In the genomic region with DNA sequence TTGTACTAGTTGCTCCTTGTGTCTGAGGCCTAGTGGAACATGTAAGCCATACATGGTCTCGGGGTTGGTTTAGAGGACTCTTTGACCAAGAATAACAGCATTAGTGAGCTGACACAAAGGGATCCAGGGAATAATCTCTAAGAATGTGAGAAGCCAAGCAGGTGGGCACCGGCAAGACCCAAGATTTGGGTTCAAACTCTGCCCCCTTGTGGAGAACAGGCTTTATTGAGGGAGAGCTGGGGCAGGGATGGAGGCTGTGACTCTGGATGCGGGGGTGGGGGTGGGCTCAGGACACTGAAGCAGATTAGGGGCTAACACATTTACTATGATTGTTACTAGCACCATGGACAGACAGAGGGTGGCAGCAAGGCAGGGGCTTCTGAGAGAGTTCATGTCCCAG, we compare ENCODE assay signal across 28 mouse cellular contexts. TPM values are rescaled to one million over a fixed set of nuclear protein-coding genes. Genes with fewer than 3 reads are reported as not detected.
DNase-seq lines count a peak whose midpoint lies in the region; ATAC-seq and TF ChIP-seq lines count a peak whose summit lies in the region.
"Had no signal": no experiment of that assay in that cellular context is flagged by ENCODE, and none has a peak within 500 bp of the region (broad histone marks: within the 10 kb centered on the region; RNA-seq: fewer than 3 reads in every experiment).

No protein-coding gene starts in this region.

- peak; percentile 35 for TF ChIP-seq CTCF in liver, postnatal 0 days (IDR thresholded peaks at IDR 0.05; ENCODE audit: low read depth)

- no peak for TF ChIP-seq EP300 in liver, postnatal 0 days (IDR thresholded peaks at IDR 0.05; ENCODE audit: low read depth)

- H3K9ac ChIP-seq in liver, postnatal 0 days (replicated peaks), result no peak overlapping the region
- H3K9ac ChIP-seq: embryonic facial prominence, embryonic 12.5 days; forebrain, embryonic 13.5 days; limb, embryonic 13.5 days; liver, embryonic 14.5 days; midbrain, embryonic 15.5 days; neural tube, embryonic 15.5 days had no signal

- H3K36me3 ChIP-seq in liver, postnatal 0 days (replicated peaks; ENCODE audit: insufficient read depth, low read length), result no peaks in the 10 kb centered on the region
- no peaks in the 10 kb centered on the region for H3K36me3 ChIP-seq in limb, embryonic 10.5 days
- H3K36me3 ChIP-seq: embryonic facial prominence, embryonic 12.5 days; limb, embryonic 13.5 days; midbrain, embryonic 15.5 days; neural tube, embryonic 15.5 days had no signal

- no peak for ATAC-seq in CD4-positive, CD25-positive, alpha-beta regulatory T cell, adult 4 months
- ATAC-seq in liver, postnatal 0 days, result no peak
- ATAC-seq: forebrain, embryonic 13.5 days; hindbrain, embryonic 16.5 days; lung, postnatal 0 days; midbrain, embryonic 15.5 days; Patski had no signal

- H3K4me1 ChIP-seq in liver, postnatal 0 days (ENCODE audit: insufficient read depth), result no peaks in the 10 kb centered on the region; the same call in 1 of the 2 replicates
- peaks cover 25% of the 10 kb centered on the region for H3K4me1 ChIP-seq in limb, embryonic 10.5 days
- H3K4me1 ChIP-seq: megakaryocyte, embryonic 14.5 days had no signal

- no peak overlapping the region for H3K4me3 ChIP-seq in liver, postnatal 0 days (ENCODE audit: low read depth, low read length)
- no peak overlapping the region for H3K4me3 ChIP-seq in limb, embryonic 10.5 days
- H3K4me3 ChIP-seq: embryonic facial prominence, embryonic 12.5 days; erythroblast, embryonic 14.5 days; forebrain, embryonic 13.5 days; heart, adult 2 months; limb, embryonic 13.5 days; megakaryocyte, embryonic 14.5 days; midbrain, embryonic 15.5 days; neural tube, embryonic 15.5 days had no signal

- H3K9me3 ChIP-seq in liver, postnatal 0 days (ENCODE audit: low read length), result no peaks in the 10 kb centered on the region
- no peaks in the 10 kb centered on the region for H3K9me3 ChIP-seq in limb, embryonic 10.5 days (replicated peaks)
- H3K9me3 ChIP-seq: embryonic facial prominence, embryonic 12.5 days; forebrain, embryonic 13.5 days; limb, embryonic 13.5 days; megakaryocyte, embryonic 14.5 days; midbrain, embryonic 15.5 days; neural tube, embryonic 15.5 days had no signal

- 69% methylated on average over 3 of the region's 3 CpGs for WGBS in liver, postnatal 0 days (ENCODE audit: insufficient replicate concordance)
- WGBS in limb, embryonic 10.5 days, result 75% methylated on average over 3 of the region's 3 CpGs

- peak; percentile 25 for DNase-seq in CD4-positive, CD25-positive, alpha-beta regulatory T cell, adult 2 months (ENCODE audit: low read depth, low spot score)
- no peak for DNase-seq in liver, postnatal 0 days
- DNase-seq in liver (no peak), ES-CJ7 (ENCODE audit: low read depth, low spot score) (peak; percentile 34), adipocyte (ENCODE audit: low spot score) (no peak)
- no peak for DNase-seq in limb, embryonic 10.5 days (ENCODE audit: low spot score)
- no peak for DNase-seq in kidney, adult 8-10 months
- DNase-seq: adrenal gland, postnatal 36 days; cerebellum, adult 18-20 months; gastrocnemius, postnatal 25 days; heart, adult 2 months; heart, postnatal 36 days; kidney, adult 2 months; kidney, postnatal 36 days; right cerebral cortex, postnatal 25 days; thymus, postnatal 25 days had no signal

- no peaks in the 10 kb centered on the region for H3K27me3 ChIP-seq in liver, postnatal 0 days (ENCODE audit: insufficient read depth, low read length)
- no peaks in the 10 kb centered on the region for H3K27me3 ChIP-seq in limb, embryonic 10.5 days (ENCODE audit: low read depth, poor library complexity, severe bottlenecking)
- H3K27me3 ChIP-seq: embryonic facial prominence, embryonic 12.5 days; forebrain, embryonic 13.5 days; limb, embryonic 13.5 days; midbrain, embryonic 15.5 days; neural tube, embryonic 15.5 days; Patski had no signal

- no peak overlapping the region for H3K27ac ChIP-seq in liver, postnatal 0 days (ENCODE audit: low read depth)
- 0 out of 2 replicates have a peak overlapping the region, but pooled peaks have one; percentile 9 for H3K27ac ChIP-seq in limb, embryonic 10.5 days
- H3K27ac ChIP-seq: embryonic facial prominence, embryonic 12.5 days; forebrain, embryonic 13.5 days; heart, adult 2 months; limb, embryonic 13.5 days; liver, embryonic 14.5 days; midbrain, embryonic 15.5 days; neural tube, embryonic 15.5 days had no signal

- no peak overlapping the region for H3K4me2 ChIP-seq in liver, postnatal 0 days (ENCODE audit: low read depth, low read length)
- H3K4me2 ChIP-seq: embryonic facial prominence, embryonic 12.5 days; forebrain, embryonic 13.5 days; limb, embryonic 13.5 days; midbrain, embryonic 15.5 days; neural tube, embryonic 15.5 days had no signal

RNA-seq across cellular contexts. Expression of gene Ubash3b, which starts 43.8 kb away (rescaled TPM):
- polyA plus RNA-seq in CD4-positive, CD25-positive, alpha-beta regulatory T cell, adult 4 months (2017; shearing (Covaris generic)), result 10 to 100 TPM; 25.1 to 27.5 TPM
- 6.6 TPM in 2 replicates for polyA plus RNA-seq in liver, postnatal 0 days (2015; fragmentation: Nextera tagmentation; extraction: Ambion mirVana)
- polyA plus RNA-seq in limb, embryonic 10.5 days (2016; fragmentation: Nextera tagmentation; extraction: Ambion mirVana), result 6.9 and 7.8 TPM in 2 replicates

Comparison
In these comparisons a context has a peak if more than half of its experiments do, and no peak if none do; other contexts are left out.
1. DNase-seq: peak in CD4-positive, CD25-positive, alpha-beta regulatory T cell, adult 2 months (single experiment) and ES-CJ7 (single experiment); none in liver, postnatal 0 days (single experiment), liver (single experiment), limb, embryonic 10.5 days (single experiment), kidney, adult 8-10 months (0 of 2) and adipocyte (single experiment).